Mouse (Mus musculus) hindbrain, embryonic 15.5 days (tissue): Measurements from ENCODE around the gene Kank3. TPM values are rescaled to one million over a fixed set of nuclear protein-coding genes. Genes with fewer than 3 reads are reported as not detected.

Source experiments
- ATAC-seq: fragments of 200-750 bp; cut with Nextera tagmentation; 2 replicates; pipeline ENCODE4 v1.8.0; 2017; ENCODE audit warnings: low read depth, moderate number of reproducible peaks, moderate TSS enrichment; ENCODE audit not compliant: low FRiP score
- H3K27ac ChIP-seq: fragments of 300-500 bp; sonication (generic); replicated peaks from 2 replicates; pipeline ENCODE4 v1.5.1; 2015; ENCODE audit warnings: mild to moderate bottlenecking, inconsistent platforms
- H3K27me3 ChIP-seq: fragments of 300-500 bp; sonication (generic); 2 replicates; pipeline ENCODE4 v1.6.1; 2015; ENCODE audit warnings: control low read depth, inconsistent platforms
- H3K36me3 ChIP-seq: fragments of 300-500 bp; sonication (generic); 2 replicates; pipeline ENCODE4 v1.6.1; 2015; ENCODE audit warnings: control low read depth, inconsistent platforms
- H3K4me1 ChIP-seq: fragments of 300-500 bp; sonication (generic); replicated peaks from 2 replicates; pipeline ENCODE4 v1.6.1; 2015; ENCODE audit warnings: control low read depth, inconsistent platforms
- H3K4me2 ChIP-seq: fragments of 300-500 bp; sonication (generic); 2 replicates; pipeline ENCODE4 v1.6.1; 2015; ENCODE audit warnings: moderate library complexity, mild to moderate bottlenecking, inconsistent platforms
- H3K4me3 ChIP-seq: fragments of 300-500 bp; sonication (generic); 2 replicates; pipeline ENCODE4 v1.5.1; 2015; ENCODE audit warnings: mild to moderate bottlenecking, inconsistent platforms
- H3K9ac ChIP-seq: fragments of 300-500 bp; sonication (generic); 2 replicates; pipeline ENCODE4 v1.6.1; 2015; ENCODE audit warnings: inconsistent platforms
- H3K9me3 ChIP-seq: fragments of 300-500 bp; sonication (generic); 2 replicates; pipeline ENCODE4 v1.6.1; 2016; ENCODE audit warnings: control low read depth, inconsistent platforms
- WGBS: fragments of 180-500 bp; shearing (Covaris S2); methylation state at CpG from one replicate; pipeline ENCODE4 v1.1.7; 2015; 5-methylcytosine and 5-hydroxymethylcytosine counted together
- polyA plus RNA-seq: library from polyadenylated mRNA; unstranded; fragments of >200 nt; fragmentation: Nextera tagmentation; extraction: Ambion mirVana; gene quantifications from 2 replicates; pipeline ENCODE4 v1.2.1, GENCODE M21; 2015

Kank3 gene
- polyA plus RNA-seq, 1 experiment from 2014 or later: 57.1 TPM

DNA sequence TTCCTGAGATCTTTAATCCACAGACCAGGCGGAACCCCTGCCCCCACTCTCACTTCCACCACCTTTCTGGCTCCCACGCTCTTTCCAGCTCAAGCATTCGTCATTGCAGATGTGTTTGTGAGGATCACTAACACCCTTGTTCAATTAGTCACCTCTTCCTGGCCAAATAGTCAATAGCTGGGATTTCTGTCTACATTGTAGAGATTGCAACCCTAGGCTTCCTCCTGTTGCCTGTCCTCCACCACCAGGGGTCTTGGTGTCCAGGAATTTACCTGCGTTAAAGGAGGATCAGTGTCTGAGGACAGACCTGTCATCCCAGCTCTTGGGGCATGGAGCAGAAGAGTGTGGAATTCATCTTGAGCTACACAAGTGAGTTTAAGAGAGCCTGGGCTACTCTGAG is 28.3 kb upstream of the Kank3 start:
- H3K4me2 ChIP-seq: peak overlapping the region; percentile 99
- H3K27me3 ChIP-seq: no peaks in the 10 kb centered on the region
- H3K4me1 ChIP-seq: peaks cover 25% of the 10 kb centered on the region
- H3K27ac ChIP-seq: no peak overlapping the region
- no peak for ATAC-seq
- H3K9me3 ChIP-seq: no peaks in the 10 kb centered on the region
- H3K9ac ChIP-seq: 0 out of 2 replicates have a peak overlapping the region, but pooled peaks have one; percentile 38
- H3K36me3 ChIP-seq: no peaks in the 10 kb centered on the region
- peak overlapping the region; percentile 55 for H3K4me3 ChIP-seq
- whole genome bisulfite sequencing: 41% methylated on average over 4 of the region's 4 CpGs

DNA sequence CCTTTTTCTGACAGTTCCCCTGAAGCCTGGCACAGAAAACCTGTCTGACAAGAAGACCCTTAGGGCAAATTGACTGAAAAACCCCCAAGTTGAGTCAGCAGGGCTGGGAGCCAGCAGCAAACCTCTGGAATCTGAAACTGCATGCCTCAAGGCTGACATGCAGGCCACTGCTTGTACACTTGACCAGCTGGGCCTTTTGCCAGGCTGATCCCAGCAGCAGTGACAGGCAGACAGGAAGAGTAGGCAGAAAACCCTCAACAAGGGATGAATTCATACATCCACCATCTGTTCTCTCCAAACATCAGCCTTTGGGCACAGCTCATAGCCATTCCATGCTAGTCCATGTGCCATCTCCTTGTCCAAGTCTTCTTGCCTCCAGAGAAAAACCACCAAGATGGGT is 26.9 kb upstream of the Kank3 start:
- ATAC-seq: no peak
- Histone ChIP-seq H3K27me3 (no peaks in the 10 kb centered on the region), H3K4me3 (no peak overlapping the region), H3K4me1 (peaks cover 25% of the 10 kb centered on the region), H3K36me3 (no peaks in the 10 kb centered on the region), H3K9me3 (no peaks in the 10 kb centered on the region), H3K4me2 (no peak overlapping the region), H3K27ac (0 out of 2 replicates have a peak overlapping the region, but pooled peaks have one; percentile 22), H3K9ac (no peak overlapping the region)

DNA sequence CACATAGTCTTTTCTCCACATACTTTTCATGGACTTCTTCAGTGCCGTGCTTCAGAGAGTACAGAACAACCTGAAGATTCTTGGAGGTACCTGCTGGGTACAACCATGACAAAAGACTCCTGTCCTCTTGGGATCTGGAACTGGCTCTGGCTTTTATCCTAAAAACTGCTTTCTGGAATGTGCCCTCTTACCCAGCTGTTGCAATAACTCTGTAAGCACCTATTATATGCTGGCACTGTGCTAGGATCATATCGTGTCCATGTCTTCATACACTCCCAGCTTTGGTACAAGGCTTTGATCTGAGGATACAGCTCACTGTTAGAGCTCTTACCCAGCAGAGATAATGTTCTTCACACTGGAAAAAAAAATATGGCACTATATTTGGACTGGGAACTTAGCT is 25.4 kb upstream of the Kank3 start:
- Histone ChIP-seq H3K4me3 (no peak overlapping the region), H3K27me3 (no peaks in the 10 kb centered on the region), H3K9ac (no peak overlapping the region), H3K4me1 (peaks cover 17% of the 10 kb centered on the region), H3K36me3 (no peaks in the 10 kb centered on the region), H3K4me2 (no peak overlapping the region), H3K27ac (no peak overlapping the region), H3K9me3 (no peaks in the 10 kb centered on the region)
- 93% methylated on average over 2 of the region's 2 CpGs for WGBS
- no peak for ATAC-seq

DNA sequence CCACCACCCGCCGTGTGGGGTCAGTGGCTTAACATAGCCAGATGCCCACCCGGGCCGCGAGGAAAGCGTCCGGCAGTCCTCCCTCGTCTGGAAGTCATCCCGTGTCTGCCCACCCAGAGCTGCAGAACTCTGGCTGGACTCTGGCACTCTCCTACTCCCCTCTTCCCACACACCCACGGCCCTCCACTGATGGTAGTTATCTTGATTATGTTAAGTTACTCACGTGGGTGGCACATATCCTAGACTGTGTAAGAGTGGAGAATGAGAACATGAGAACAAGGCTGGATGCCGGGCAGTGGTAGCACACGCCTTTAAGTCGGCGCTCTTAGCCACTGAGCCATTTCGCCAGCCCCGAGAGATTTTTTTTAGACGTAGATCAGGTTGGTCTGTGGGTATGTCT is 23.9 kb upstream of the Kank3 start:
- H3K9ac ChIP-seq: no peak overlapping the region
- no peak overlapping the region for H3K4me3 ChIP-seq
- H3K36me3 ChIP-seq: no peaks in the 10 kb centered on the region
- H3K27me3 ChIP-seq: no peaks in the 10 kb centered on the region
- no peak overlapping the region for H3K27ac ChIP-seq
- H3K9me3 ChIP-seq: no peaks in the 10 kb centered on the region
- 82% methylated on average over 18 of the region's 18 CpGs for WGBS
- H3K4me1 ChIP-seq: peaks cover 9% of the 10 kb centered on the region
- H3K4me2 ChIP-seq: no peak overlapping the region
- ATAC-seq: no peak

DNA sequence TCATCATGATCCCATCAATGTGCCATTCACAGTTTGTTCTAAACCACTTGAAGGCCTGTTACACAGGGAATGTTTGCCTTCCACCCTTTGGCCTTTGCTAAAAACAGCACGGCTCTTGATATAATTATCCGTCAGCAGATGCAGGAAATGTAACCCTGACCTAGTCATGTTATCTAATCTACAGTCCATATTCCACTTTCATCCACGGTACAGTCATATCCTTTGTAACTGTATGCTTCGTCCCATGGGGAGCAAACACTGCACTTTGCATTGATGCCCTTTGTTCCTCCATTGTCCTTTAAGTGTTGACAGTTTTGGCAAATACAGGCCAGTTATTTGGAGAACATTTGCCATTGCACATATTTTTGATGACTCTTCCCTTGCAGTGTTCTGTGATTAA is 21.6 kb upstream of the Kank3 start:
- WGBS: 79% methylated on average over 4 of the region's 4 CpGs
- Histone ChIP-seq H3K9ac (no peak overlapping the region), H3K27ac (no peak overlapping the region), H3K36me3 (no peaks in the 10 kb centered on the region), H3K4me2 (no peak overlapping the region), H3K27me3 (no peaks in the 10 kb centered on the region), H3K4me1 (no peaks in the 10 kb centered on the region), H3K4me3 (no peak overlapping the region), H3K9me3 (no peaks in the 10 kb centered on the region)
- ATAC-seq: no peak

DNA sequence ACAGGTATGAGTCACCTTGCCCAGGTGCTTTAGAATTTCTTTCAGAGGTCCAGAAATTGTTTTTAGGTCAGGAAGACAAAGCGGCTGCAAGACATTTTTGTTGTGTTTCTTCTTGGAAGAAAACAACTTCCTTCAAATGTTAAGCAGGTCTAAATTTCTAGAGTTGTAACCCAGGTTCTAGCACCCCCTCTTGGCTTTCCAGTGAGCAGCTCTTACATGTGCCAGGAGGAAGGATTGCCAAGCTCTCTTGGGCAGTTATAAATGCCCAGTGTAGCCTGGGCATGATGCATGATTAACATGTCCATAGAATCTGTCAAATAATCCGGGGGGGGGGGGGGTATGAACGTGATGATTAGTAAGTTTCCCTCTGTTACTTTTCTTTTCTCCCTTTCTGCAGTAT is 12.0 kb upstream of the Kank3 start:
- H3K27ac ChIP-seq: no peak overlapping the region
- H3K36me3 ChIP-seq: no peaks in the 10 kb centered on the region
- no peak overlapping the region for H3K4me2 ChIP-seq
- no peaks in the 10 kb centered on the region for H3K9me3 ChIP-seq
- no peak overlapping the region for H3K4me3 ChIP-seq
- H3K9ac ChIP-seq: no peak overlapping the region
- no peak for ATAC-seq
- WGBS: 60% methylated on average over 3 of the region's 3 CpGs
- no peaks in the 10 kb centered on the region for H3K4me1 ChIP-seq
- H3K27me3 ChIP-seq: no peaks in the 10 kb centered on the region

DNA sequence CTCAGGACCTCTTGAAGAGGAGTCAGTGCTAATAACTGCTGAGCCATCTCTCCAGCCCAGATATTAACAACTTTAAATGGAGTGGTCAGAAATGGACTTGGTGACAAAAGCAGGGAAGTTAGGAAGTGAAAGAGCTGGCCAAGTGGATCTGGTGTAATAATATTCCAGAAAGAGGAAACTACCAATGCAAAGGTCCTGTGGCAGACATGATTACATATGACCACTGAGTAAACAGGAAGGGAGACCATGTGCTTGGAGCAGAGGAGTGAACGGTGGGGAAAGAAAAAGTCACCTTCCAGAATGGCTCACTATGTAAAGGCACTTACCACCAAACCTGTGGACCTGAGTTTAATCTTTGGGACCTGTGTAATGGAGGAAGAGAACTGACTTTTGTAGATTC is 11.0 kb upstream of the Kank3 start:
- WGBS: 79% methylated on average over 1 of the region's 1 CpGs
- no peaks in the 10 kb centered on the region for H3K36me3 ChIP-seq
- H3K4me2 ChIP-seq: no peak overlapping the region
- H3K9ac ChIP-seq: no peak overlapping the region
- H3K27ac ChIP-seq: no peak overlapping the region
- no peak for ATAC-seq
- H3K9me3 ChIP-seq: no peaks in the 10 kb centered on the region
- no peak overlapping the region for H3K4me3 ChIP-seq
- H3K27me3 ChIP-seq: no peaks in the 10 kb centered on the region
- no peaks in the 10 kb centered on the region for H3K4me1 ChIP-seq

DNA sequence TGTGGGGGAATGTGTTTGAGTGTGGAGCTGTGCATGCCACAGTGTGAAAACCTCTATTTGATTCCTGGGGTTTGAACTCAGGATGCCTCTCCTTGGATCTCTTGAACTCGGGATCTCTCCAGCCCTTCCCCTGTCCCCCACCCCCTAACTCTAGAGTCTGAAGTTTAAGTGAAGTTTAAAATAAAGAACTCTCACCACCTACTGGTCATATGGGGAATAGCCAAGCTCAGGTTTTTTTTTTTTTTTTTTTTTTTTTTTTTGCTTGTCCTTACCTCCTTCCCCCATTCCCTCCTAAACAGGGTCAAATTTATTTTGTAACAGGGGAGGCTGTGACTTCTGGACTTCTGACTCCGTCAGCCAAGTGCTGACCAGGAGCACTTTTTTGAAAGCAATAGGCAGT is 8.1 kb upstream of the Kank3 start:
- H3K4me3 ChIP-seq: no peak overlapping the region

DNA sequence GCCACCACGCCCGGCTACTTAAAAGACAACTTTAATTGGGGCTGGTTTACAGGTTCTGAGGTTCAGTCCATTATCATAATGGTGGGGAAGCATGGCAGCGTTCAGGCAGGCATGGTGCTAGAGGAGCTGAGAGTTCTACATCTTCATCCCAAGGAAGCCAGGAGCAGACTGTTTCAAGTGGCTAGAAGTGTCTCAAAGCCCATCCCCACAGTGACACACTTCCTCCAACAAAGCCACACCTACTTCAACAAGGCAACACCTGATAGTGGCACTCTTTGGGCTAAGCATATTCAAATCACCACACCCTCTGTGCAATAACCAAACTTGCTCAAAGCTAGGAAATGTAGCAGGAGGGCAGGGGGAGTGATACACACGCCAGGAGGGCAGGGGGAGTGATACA is 6.1 kb upstream of the Kank3 start:
- WGBS: 63% methylated on average over 4 of the region's 4 CpGs
- no peak overlapping the region for H3K9ac ChIP-seq
- no peak overlapping the region for H3K4me3 ChIP-seq
- H3K36me3 ChIP-seq: no peaks in the 10 kb centered on the region
- ATAC-seq: no peak
- no peaks in the 10 kb centered on the region for H3K4me1 ChIP-seq
- H3K27ac ChIP-seq: no peak overlapping the region
- H3K27me3 ChIP-seq: no peaks in the 10 kb centered on the region
- no peaks in the 10 kb centered on the region for H3K9me3 ChIP-seq
- no peak overlapping the region for H3K4me2 ChIP-seq

More for the DNA sequence above, 8.1 kb upstream of the Kank3 start:
- no peaks in the 10 kb centered on the region for H3K36me3 ChIP-seq
- 7% methylated on average over 2 of the region's 2 CpGs for WGBS
- H3K4me1 ChIP-seq: no peaks in the 10 kb centered on the region
- H3K4me2 ChIP-seq: no peak overlapping the region
- H3K9ac ChIP-seq: no peak overlapping the region
- no peaks in the 10 kb centered on the region for H3K27me3 ChIP-seq
- no peaks in the 10 kb centered on the region for H3K9me3 ChIP-seq
- no peak overlapping the region for H3K27ac ChIP-seq
- ATAC-seq: no peak

DNA sequence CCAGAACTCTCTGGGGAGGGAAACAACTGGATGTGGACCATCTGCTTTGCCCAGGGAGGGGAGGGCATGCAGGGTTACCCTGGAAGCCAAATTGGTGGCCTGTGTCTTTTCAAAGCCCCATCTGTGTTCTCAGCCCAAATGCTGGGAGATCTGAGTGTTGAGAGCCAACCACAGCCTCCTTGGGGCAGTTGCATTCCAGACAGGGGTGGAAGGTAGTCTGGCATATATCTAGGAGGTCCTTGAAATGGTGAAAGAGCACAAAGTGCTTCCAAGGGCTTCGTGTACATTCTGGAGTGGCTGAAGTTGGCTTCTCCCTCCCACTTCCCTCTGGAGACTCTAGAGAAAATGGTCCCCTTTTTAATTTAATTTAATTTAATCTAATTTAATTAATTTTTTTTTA is 5.6 kb upstream of the Kank3 start:
- H3K27ac ChIP-seq: no peak overlapping the region
- 65% methylated on average over 1 of the region's 1 CpGs for WGBS
- H3K9ac ChIP-seq: no peak overlapping the region
- ATAC-seq: no peak
- H3K36me3 ChIP-seq: no peaks in the 10 kb centered on the region
- no peak overlapping the region for H3K4me3 ChIP-seq
- H3K4me1 ChIP-seq: no peaks in the 10 kb centered on the region
- no peak overlapping the region for H3K4me2 ChIP-seq
- H3K9me3 ChIP-seq: no peaks in the 10 kb centered on the region
- no peaks in the 10 kb centered on the region for H3K27me3 ChIP-seq

DNA sequence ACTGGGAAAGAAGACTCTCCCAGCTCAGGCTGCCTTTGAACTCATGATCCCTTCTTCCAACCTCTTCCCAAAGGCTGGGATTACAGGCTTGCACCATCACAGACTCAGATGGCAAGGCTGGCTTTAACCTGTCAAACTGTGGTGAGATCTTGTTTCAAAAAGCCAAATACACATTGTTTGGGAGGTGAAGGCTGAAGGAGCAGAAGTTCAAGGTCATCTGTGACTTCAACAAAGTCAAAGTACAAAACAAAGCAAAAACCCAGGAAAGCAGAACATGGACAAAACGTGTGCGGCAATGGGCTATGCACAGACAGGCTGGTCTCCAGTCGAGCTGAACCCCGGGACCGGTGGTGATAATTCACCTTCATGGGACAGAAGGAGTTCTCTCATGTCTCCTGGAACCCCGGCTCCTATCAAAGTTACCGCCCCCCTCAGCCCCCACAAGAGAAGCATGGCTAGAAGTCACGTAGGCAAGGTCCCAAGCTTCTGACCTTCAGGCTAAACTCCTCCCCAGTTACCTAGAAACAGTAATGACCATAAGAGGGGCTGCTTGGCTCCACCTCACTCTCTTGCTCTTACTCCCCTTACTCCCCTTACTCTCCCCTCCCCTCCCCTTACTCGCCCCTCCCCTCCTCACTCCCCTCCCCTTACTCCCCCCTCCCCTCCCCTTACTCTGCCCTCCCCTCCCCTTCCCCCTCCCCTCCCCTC is 3.0 kb upstream of the Kank3 start:
- WGBS: 65% methylated on average over 8 of the region's 9 CpGs
- Histone ChIP-seq H3K4me2 (no peak overlapping the region), H3K4me3 (no peak overlapping the region), H3K9ac (no peak overlapping the region), H3K4me1 (peaks cover 12% of the 10 kb centered on the region), H3K27ac (no peak overlapping the region), H3K36me3 (no peaks in the 10 kb centered on the region), H3K27me3 (no peaks in the 10 kb centered on the region), H3K9me3 (no peaks in the 10 kb centered on the region)
- no peak for ATAC-seq

DNA sequence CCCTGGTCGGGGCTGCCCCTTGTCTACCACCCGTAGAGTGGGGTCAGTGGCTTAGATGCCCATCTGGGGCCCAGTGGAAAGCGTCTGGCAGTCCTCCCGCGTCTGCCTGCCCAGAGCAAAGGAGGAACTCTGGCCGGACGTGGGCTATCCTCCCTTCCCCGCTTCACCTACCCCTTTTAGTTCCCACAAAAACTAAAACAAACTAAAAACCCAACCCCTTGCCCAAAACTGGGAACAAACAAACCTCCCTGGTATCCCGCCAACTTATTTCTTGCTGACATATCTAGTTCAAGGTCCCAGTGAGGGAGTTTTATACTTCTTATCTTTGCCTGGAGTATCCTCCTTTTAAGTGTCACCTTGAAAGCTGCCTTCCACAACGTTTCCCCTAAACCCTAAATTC is 2.1 kb upstream of the Kank3 start:
- 41% methylated on average over 10 of the region's 10 CpGs for WGBS
- no peak overlapping the region for H3K9ac ChIP-seq

DNA sequence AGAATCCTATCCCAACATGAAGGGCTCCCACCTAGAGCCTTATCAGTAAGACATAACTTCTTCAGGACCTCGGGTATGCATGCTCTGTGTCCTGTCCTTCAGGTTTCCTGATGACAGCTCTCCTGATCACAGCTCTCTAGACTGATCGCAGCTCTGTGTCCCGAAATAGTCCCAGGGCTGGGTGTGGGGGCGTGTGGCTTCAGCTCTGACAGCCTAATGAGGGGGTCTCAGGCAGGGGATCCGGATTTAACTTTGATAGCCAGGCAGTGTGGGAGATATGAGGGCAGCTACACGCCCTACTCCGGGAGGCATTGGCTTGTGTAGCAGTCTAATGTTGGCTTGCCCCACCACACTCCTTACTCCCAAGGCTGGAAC is 810 bp downstream of the Kank3 start:
- Histone ChIP-seq H3K9ac (peak overlapping the region; percentile 51), H3K4me3 (peak overlapping the region; percentile 51), H3K4me2 (peak overlapping the region; percentile 84), H3K27me3 (no peaks in the 10 kb centered on the region), H3K27ac (peak overlapping the region; percentile 53), H3K4me1 (peaks cover 12% of the 10 kb centered on the region), H3K9me3 (no peaks in the 10 kb centered on the region), H3K36me3 (no peaks in the 10 kb centered on the region)
- ATAC-seq: no peak
- WGBS: 25% methylated on average over 7 of the region's 7 CpGs

More for the DNA sequence above, 2.1 kb upstream of the Kank3 start:
- Histone ChIP-seq H3K4me1 (peaks cover 12% of the 10 kb centered on the region), H3K4me2 (no peak overlapping the region), H3K4me3 (no peak overlapping the region), H3K27me3 (no peaks in the 10 kb centered on the region), H3K27ac (no peak overlapping the region), H3K9me3 (no peaks in the 10 kb centered on the region), H3K36me3 (no peaks in the 10 kb centered on the region)
- no peak for ATAC-seq
